Mouse (Mus musculus) skeletal muscle tissue, adult 2 months (tissue): Measurements from ENCODE around the gene Urad.
A peak's percentile ranks its signal among the peaks of the same experiment; 100 is the strongest.

Experiments used
- DNase-seq: peaks from one replicate; pipeline ENCODE4 v3.0.0-alpha.2; 2012; ENCODE audit warnings: low read depth, low spot score

The Urad gene

GRCm38 (mm10) chr5:147322183-147322582 lies at the start of gene Urad:
TSS of gene Urad (minus strand) at chr5:147322440.
- DNase-seq: no peak

DNA sequence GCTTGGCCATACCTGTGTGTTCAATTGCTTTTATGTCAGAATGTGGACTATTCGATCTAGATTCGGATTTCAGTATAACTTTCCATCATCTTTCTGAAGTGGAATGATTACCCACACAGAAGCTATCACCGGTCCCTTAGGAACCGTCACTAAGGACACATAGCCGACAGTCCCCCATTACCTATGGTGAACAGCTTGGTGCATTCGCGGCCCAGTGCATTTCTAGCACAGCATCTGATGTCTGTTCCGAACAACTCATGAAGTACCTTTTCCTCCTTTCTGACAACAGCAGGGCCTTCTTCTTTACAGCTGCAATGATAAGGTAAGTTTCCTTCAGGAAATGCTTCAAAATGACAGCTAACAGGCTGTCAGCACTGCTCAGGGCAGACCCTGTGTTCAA lies 48.0 kb upstream of the Urad start:
- DNase-seq: no peak

- DNase-seq: no peak
Measured at GRCm38 (mm10) chr5:147368221-147368620, 46.0 kb upstream of the Urad start.

DNA sequence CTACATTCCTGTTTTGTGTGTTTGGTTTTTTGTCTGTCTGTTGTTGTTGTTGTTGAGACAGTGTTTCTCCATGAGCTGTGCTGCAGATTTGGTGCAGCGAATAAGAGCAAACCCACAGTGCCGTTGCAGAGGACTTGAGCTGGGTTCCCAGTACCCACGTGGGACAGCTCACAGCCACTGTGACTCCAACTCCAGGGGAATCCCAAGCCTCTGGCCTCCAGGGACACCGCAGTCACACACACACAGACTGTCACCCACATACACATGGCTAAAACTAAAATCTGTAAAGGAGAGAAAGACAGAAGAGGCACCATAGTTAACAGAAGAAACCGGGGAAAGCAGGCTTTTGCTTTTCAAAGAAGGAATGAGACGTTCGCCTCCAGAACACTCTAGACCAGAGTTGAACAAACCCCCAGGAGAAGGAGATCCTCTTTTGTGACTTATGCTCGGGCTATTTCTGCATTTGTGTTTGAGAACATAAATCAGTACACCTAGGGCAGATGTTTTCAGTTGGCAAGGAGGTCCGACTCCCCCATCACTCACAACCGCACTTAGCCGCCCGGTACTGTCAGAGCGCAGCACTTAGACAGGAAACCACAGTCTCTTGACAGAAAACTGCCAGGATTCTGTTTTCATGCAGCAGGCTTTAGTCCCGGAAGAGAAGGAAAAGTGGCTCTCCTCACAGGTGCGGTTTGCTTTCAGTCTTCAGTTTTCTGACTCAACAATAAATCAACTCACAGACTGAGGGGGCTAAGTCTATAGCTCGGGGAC lies 43.9 kb upstream of the Urad start:
- no peak for DNase-seq

GRCm38 (mm10) chr5:147363054-147363453 lies 40.8 kb upstream of the Urad start:
- peak; percentile 31 for DNase-seq

DNA sequence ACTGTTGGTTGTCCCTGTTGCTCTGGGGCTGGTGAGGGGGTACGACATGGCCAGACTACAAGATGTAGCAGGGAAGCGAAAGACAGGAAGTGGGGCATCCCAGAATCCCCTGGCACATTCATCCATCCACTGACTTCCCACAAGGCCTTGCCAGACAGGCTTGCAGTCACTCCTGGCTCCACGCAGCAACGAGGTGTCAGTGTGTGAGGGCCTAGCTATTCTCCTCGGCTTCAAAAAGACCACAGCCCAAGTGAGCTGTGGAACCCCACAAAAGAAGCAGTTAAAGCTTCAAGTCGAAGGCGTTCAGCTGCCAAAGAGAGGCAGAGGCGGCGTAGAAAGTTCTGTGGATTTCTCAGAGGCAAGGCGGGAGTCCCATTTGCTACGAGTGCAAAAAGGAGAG lies 36.2 kb upstream of the Urad start:
- no peak for DNase-seq

DNA sequence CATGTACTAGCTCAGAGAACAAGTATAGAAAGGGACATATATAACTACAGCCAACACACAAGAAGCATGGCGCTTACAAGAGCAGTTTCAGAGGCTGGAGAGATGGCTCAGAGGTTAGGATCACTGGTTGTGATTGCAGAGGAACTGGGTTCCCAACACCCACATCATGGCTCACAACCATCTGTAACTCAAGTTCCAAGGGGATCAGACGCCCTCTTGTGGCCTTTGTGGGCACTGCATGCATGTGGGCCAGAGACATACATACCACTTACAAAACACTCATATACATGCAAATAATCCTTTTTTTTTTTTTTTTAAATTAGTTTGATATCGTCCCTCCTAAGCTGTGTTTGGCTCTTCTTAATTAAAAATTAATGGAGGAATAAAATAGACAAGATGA lies 35.3 kb upstream of the Urad start:
- DNase-seq: no peak

- no peak for DNase-seq
Measured at GRCm38 (mm10) chr5:147356260-147357055, 34.2 kb upstream of the Urad start.

GRCm38 (mm10) chr5:147355788-147356187 lies 33.5 kb upstream of the Urad start:
- DNase-seq: no peak

- no peak for DNase-seq
Measured at GRCm38 (mm10) chr5:147354985-147355384, 32.7 kb upstream of the Urad start.

DNA sequence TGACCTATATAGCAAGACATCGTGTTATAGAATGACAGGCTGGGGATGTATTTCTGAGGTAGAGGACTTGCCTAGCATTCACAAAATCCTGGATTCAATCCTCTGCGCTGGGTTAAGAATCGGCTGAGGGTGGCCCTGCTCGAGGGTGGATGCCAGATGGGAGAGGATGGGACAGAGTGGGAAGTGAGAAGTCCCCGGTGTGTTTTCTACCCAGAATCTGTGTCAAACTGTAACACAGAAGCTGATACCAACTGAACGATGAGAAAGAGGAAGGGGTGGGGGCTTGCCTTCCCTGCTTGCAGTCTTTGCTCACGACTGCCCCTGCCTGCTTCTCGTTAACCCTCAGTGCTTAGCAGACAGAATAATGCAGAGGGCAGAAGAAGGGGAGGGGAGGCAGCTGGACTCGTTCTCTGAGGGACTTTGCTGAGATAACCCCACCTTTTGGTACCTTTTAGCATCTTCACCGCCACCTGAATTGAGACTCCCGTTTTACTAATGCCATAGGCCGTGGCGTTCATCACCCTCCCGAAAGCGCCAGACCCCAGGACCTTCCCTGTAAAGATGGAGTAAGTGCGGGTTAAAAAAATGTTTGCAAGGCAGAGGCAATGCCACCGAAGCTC lies 32.0 kb upstream of the Urad start:
- DNase-seq: no peak

- DNase-seq: no peak
Measured at GRCm38 (mm10) chr5:147351931-147352330, 29.7 kb upstream of the Urad start.

- no peak for DNase-seq
Measured at GRCm38 (mm10) chr5:147345981-147346380, 23.7 kb upstream of the Urad start.

- DNase-seq: no peak
Measured at GRCm38 (mm10) chr5:147343904-147344303, 21.7 kb upstream of the Urad start.

DNA sequence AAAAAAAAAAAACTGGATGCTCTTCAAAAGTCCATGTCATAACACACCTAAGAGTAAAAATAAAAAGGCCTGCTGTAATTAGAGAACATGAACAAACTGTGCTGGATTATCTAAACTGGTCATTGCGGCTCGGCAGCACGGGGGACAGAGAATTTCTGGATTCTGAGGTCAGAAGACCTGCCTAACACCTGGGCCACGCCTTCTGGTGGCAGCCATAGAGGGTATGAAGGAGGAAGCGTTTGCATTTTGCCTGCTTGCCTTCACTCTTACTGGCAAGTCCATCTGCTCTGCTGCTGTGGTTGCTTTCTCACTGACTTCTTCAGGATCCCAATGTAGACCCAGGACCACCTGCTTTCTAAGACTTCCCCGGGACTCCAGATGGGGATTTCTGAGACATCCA lies 20.7 kb upstream of the Urad start:
- DNase-seq: no peak

DNA sequence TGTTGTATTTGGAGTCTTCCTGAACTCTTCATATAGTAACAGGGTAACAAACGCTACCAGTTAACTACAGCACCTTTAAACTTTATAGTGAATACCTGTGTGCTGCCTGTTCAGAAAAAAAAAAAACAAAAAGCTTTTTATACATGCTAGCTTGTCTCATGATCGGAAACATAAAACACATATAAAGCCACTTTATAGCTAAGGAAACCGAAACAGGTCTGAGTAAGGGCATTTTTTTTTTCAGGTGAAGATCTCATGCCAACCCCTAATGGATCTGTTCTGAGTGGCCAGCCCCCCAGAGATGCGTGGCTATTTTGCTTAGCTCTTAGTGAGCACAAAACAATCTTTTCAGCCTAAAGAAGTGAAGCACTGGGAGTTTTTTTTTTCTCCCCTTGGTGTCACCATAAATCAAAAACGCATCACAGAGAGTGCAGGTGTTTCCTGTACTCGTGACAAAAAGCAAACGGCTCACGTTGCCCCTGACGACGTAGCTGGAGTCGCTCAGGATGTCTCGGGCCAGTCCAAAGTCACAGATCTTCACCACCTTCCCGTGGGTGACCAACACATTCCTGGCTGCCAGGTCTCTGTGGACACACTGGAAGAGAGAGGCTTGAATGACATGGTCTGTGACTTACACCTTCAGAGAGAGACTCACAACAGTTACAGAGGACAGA lies 18.6 kb upstream of the Urad start:
- DNase-seq: no peak

GRCm38 (mm10) chr5:147339560-147339959 lies 17.3 kb upstream of the Urad start:
- DNase-seq: no peak

GRCm38 (mm10) chr5:147338967-147339366 lies 16.7 kb upstream of the Urad start:
- no peak for DNase-seq

GRCm38 (mm10) chr5:147332711-147333110 lies 10.5 kb upstream of the Urad start:
- DNase-seq: no peak

DNA sequence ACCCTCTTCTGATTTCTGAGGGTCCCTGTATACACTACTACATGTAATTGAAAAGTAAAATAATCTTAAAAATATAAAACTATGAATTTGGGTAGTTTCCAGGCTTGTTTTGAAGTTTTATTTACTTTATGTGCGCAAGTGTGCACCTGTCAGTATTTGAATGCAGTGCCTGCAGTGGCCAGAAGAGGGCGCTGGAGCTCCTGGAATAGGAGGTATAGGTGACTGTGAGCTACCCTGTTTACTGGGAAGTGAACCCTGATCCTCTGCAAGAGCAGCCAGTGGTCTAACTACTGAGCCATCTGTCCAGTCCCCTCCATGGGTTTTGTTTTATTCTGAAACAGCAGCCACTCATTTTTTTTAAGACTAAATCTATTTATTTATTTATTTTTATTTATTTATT lies 9.3 kb upstream of the Urad start:
- DNase-seq: no peak

DNA sequence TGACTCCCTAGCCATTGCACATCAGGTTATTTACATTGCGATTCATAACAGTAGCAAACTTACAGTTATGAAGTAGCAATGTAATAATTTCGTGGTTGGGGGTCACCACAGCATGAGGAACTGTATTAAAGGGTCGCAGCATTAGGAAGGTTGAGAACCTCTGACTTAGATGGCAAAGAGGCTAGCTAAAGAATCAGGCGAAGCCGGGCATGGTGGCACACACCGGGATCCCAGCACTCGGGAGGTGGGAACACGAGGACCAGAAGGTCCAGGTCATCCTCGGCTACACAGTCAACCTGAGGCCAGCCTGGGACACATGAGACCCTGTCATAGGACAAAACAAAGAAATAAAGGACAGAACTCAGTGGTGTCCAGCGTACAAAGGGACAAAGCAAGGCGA lies 7.7 kb upstream of the Urad start:
- DNase-seq: no peak

DNA sequence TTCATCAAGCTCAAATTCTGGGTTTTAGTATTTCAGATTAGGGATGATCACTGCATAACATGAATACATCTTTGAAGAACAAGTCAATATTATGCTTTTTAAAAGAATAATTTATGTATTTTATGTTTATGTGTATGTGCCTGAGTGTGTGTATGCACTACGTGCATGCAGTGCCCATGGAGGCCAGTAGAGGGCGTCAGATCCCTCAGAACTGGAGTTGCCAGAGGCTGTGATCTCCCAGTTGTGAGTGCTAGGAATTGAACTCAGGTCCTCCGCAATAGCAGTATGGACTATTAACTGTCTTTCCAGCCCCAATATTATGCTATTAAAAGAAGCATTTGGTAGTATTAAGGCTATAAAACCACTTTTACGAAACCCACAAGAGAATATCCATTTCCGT lies 5.4 kb upstream of the Urad start:
- DNase-seq: no peak
